Mouse (Mus musculus): ENCODE results near the gene Ugt1a8. TPM values are rescaled to one million over a fixed set of nuclear protein-coding genes. Genes with fewer than 3 reads are reported as not detected.

The Ugt1a8 gene
- polyA plus RNA-seq (2012), result not detected in 2 replicates

GRCm38 (mm10) chr1:88087513-88087912, at the start of gene Ugt1a8:
TSS of gene Ugt1a8 (plus strand) at chr1:88087813.

DNA sequence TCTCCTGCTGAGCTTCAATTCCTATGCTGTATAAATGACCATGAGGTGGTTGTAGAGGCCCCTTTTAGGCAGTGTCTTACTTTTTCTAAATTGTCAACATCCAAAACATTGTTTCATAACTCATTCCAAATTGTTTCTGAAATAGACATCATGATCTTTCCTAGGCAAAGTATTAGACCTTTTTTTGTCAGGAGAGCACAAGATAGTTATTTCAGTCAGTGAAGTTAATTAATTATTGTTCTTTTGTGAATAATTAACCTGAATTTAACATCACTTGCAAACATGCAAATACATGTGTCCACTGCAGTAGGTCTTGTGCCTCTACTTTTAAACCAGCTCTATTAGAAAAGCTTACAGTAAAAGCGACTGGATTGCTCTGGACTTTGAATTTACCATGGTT, 32.5 kb upstream of the Ugt1a8 start, which contains the start of gene Ugt1a10:
TSS of gene Ugt1a10 (plus strand) at position 301 of the 400 bp plus-strand sequence.

DNA sequence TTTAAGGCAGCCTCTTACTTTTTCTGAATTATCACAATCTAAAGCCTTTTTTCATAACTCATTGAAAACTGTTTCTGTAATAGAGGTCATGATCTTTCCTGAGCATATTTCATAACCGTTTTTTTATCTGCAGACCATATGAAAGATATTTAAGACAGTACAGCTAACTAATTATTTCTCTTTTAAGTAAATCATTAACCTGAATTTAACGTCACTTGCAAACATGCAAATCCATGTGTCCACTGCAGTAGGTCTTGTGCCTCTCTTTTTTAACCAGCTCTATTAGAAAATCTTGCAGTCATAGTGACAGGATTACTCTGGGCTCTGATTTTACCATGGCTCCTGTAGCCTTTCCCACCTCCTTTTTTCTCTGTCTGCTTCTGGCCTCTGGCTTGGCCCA, 17.1 kb upstream of the Ugt1a8 start, which contains the start of gene Ugt1a9:
TSS of gene Ugt1a9 (plus strand) at position 306 of the 400 bp plus-strand sequence.

GRCm38 (mm10) chr1:88094941-88095492, 7.4 kb downstream of the Ugt1a8 start, which contains the start of gene Ugt1a7c:
TSS of gene Ugt1a7c (plus strand) at chr1:88095062.

DNA sequence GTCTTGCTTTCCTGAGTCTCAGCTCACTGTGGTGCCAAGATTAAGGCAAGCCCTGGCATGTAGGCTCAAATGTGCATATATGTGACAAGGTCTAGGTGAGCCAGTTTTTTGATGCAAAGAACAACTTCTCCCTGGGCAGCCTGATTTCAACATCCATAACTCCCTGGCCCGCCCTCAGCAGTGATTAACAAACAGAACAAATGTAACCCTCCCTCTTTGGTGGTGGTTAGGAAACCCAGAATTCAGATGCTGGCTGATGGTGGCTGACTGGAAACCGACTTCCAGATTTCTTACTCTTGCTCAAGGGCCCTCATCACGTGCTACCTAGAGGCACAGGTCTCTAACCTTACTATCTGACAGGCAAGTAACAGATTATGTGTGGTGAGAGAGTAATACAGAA, 15.4 kb downstream of the Ugt1a8 start, which contains the start of gene Ugt1a6b:
TSS of gene Ugt1a6b (plus strand) at position 234 of the 400 bp plus-strand sequence.

DNA sequence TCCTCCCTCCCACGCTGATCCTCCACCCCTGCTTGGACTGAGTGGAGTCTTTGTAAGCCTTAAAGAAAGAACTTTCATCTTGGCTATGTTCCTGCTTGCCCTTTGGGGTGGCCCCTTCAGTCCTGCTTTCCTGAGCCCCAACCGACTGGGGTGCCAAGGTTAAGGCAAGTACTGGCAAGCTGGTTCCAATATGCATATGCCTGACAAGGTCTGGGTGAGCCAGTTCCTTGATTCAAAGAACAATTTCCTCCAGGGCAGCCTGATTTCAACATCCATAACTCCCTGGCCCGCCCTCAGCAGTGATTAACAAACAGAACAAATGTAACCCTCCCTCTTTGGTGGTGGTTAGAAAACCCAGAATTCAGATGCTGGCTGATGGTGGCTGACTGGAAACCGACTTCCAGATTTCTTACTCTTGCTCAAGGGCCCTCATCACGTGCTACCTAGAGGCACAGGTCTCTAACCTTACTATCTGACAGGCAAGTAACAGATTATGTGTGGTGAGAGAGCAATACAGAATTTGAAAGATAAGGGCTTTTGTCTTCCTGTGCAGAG, 46.9 kb downstream of the Ugt1a8 start, which contains the start of gene Ugt1a6a:
TSS of gene Ugt1a6a (plus strand) at position 353 of the 555 bp plus-strand sequence.

GRCm38 (mm10) chr1:88165711-88166110, 78.1 kb downstream of the Ugt1a8 start, which contains the start of gene Ugt1a5:
TSS of gene Ugt1a5 (plus strand) at chr1:88166012.

DNA sequence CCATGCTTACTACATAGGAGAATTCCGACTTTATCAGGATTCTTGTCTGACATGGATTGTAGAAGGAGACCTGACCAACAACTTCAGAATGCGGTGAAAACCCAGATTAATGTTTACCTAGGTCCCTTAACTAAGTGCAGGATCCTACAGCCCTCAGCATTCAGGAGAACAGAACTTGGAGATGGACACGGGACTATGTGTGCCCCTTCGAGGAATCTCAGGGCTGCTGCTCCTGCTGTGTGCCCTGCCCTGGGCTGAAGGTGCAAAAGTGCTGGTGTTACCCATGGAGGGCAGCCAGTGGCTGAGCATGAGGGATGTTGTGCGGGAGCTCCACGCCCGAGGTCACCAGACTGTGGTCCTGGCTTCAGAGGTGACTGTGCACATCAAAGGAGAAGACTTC, 112.8 kb downstream of the Ugt1a8 start, which contains the start of gene Ugt1a2:
TSS of gene Ugt1a2 (plus strand) at position 146 of the 400 bp plus-strand sequence.

GRCm38 (mm10) chr1:88205294-88205922, 117.8 kb downstream of the Ugt1a8 start, which contains the start of gene Dnajb3:
TSS of gene Dnajb3 (minus strand) at chr1:88205782.

DNA sequence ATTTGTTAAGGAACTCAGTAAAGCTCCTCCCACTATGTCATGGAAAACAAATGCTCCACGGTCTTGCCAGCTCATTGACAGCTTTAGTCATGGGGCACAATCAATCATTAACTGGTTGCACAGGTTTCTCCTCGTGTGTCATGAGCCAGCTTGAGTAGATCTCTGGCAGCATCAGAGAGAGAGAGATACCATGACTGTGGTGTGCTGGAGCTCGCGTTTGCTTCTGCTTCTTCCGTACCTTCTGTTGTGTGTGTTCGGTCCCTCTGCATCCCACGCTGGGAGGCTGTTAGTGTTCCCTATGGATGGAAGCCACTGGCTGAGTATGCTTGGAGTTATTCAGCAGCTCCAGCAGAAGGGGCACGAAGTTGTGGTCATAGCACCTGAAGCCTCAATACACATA, 124.2 kb downstream of the Ugt1a8 start, which contains the start of gene Ugt1a1:
TSS of gene Ugt1a1 (plus strand) at position 148 of the 400 bp plus-strand sequence.

GRCm38 (mm10) chr1:88226670-88227379, 139.2 kb downstream of the Ugt1a8 start, which contains the start of gene Mroh2a:
TSS of gene Mroh2a (plus strand) at chr1:88226986.

Other genes starting within 250 kb of the Ugt1a8 start
- gene Dgkd, start 234.5 kb upstream of the Ugt1a8 start, polyA plus RNA-seq (2012), result 20.3 and 21.1 TPM in 2 replicates
- 0.50 and 0.74 TPM in 2 replicates for gene Usp40, start 79.3 kb upstream of the Ugt1a8 start, polyA plus RNA-seq (2012)
- 0.10 TPM in 1 of 2 replicates, not detected in the other for gene Ugt1a10, start 32.4 kb upstream of the Ugt1a8 start, polyA plus RNA-seq (2012)
- not detected in 2 replicates for gene Ugt1a9, start 17.0 kb upstream of the Ugt1a8 start, polyA plus RNA-seq (2012)
- gene Ugt1a7c, start 7.2 kb downstream of the Ugt1a8 start, polyA plus RNA-seq (2012), result 3.4 and 6.4 TPM in 2 replicates
- gene Ugt1a6b, start 15.4 kb downstream of the Ugt1a8 start, polyA plus RNA-seq (2012), result not detected in 2 replicates
- 0.02 and 0.13 TPM in 2 replicates for gene Ugt1a6a, start 47.0 kb downstream of the Ugt1a8 start, polyA plus RNA-seq (2012)
- not detected in 2 replicates for gene Ugt1a5, start 78.2 kb downstream of the Ugt1a8 start, polyA plus RNA-seq (2012)
- not detected in 2 replicates for gene Ugt1a2, start 112.8 kb downstream of the Ugt1a8 start, polyA plus RNA-seq (2012)
- 1.3 and 2.8 TPM in 2 replicates for gene Dnajb3, start 118.0 kb downstream of the Ugt1a8 start, polyA plus RNA-seq (2012)
- gene Ugt1a1, start 124.1 kb downstream of the Ugt1a8 start, polyA plus RNA-seq (2012), result not detected in 2 replicates
- 0.02 TPM in 2 replicates for gene Mroh2a, start 139.2 kb downstream of the Ugt1a8 start, polyA plus RNA-seq (2012)
- gene Hjurp, start 189.8 kb downstream of the Ugt1a8 start, polyA plus RNA-seq (2012), result 26.4 and 33.5 TPM in 2 replicates
- not detected in 2 replicates for gene Trpm8, start 189.8 kb downstream of the Ugt1a8 start, polyA plus RNA-seq (2012)